Mouse (Mus musculus): ENCODE results near the gene Mfsd6.
"Not testable (repeated sequence)": the region's sequence is repeated elsewhere in the genome, so short reads cannot be mapped to it uniquely, and the experiment has no call there.

Mfsd6 gene

GRCm38 (mm10) chr1:52707030-52707429 is 20.2 kb downstream of the Mfsd6 start:
- DNase-seq, result no peak

GRCm38 (mm10) chr1:52702738-52703491 is 24.3 kb downstream of the Mfsd6 start:
- no peak for DNase-seq

- DNase-seq, result no peak
Observed at GRCm38 (mm10) chr1:52701941-52702340, 25.3 kb downstream of the Mfsd6 start.

GRCm38 (mm10) chr1:52694456-52694855 is 32.8 kb downstream of the Mfsd6 start:
- DNase-seq, result not testable (repeated sequence)

- DNase-seq, result no peak
Observed at GRCm38 (mm10) chr1:52687636-52688035, 39.6 kb downstream of the Mfsd6 start.

- no peak for DNase-seq
Observed at GRCm38 (mm10) chr1:52683550-52683949, 43.7 kb downstream of the Mfsd6 start.

- peak; percentile 8 for DNase-seq
Observed at GRCm38 (mm10) chr1:52676621-52677020, 50.6 kb downstream of the Mfsd6 start.

- peak; percentile 11 for DNase-seq
Observed at GRCm38 (mm10) chr1:52675561-52676551, 51.4 kb downstream of the Mfsd6 start.

- no peak for DNase-seq
Observed at GRCm38 (mm10) chr1:52669931-52670330, 57.3 kb downstream of the Mfsd6 start.

- DNase-seq, result no peak
Observed at GRCm38 (mm10) chr1:52668743-52669323, 58.4 kb downstream of the Mfsd6 start.

- no peak for DNase-seq
Observed at GRCm38 (mm10) chr1:52663228-52663627, 64.0 kb downstream of the Mfsd6 start.

- no peak for DNase-seq
Observed at GRCm38 (mm10) chr1:52660765-52661164, 66.5 kb downstream of the Mfsd6 start.

- no peak for DNase-seq
Observed at GRCm38 (mm10) chr1:52660278-52660677, 67.0 kb downstream of the Mfsd6 start.

GRCm38 (mm10) chr1:52658160-52658559 is 69.1 kb downstream of the Mfsd6 start:
- DNase-seq, result no peak

GRCm38 (mm10) chr1:52655153-52655552 is 72.1 kb downstream of the Mfsd6 start:
- DNase-seq, result no peak

- DNase-seq, result no peak
Observed at GRCm38 (mm10) chr1:52653366-52653765, 73.9 kb downstream of the Mfsd6 start.

- DNase-seq, result no peak
Observed at GRCm38 (mm10) chr1:52652601-52653253, 74.5 kb downstream of the Mfsd6 start.

- DNase-seq, result no peak
Observed at GRCm38 (mm10) chr1:52650066-52650465, 77.2 kb downstream of the Mfsd6 start.

- DNase-seq, result peak; percentile 67
Observed at GRCm38 (mm10) chr1:52648153-52649027, 78.9 kb downstream of the Mfsd6 start.

- no peak for DNase-seq
Observed at GRCm38 (mm10) chr1:52640736-52641135, 86.5 kb downstream of the Mfsd6 start.

- no peak for DNase-seq
Observed at GRCm38 (mm10) chr1:52640266-52640665, 87.0 kb downstream of the Mfsd6 start.

GRCm38 (mm10) chr1:52639090-52639489 is 88.2 kb downstream of the Mfsd6 start:
- DNase-seq, result no peak
